Mouse (Mus musculus): ENCODE results near the gene Pla2g10.

GRCm38 (mm10) chr16:13671685-13672385 is 58.9 kb downstream of the Pla2g10 start, which contains the start of the genes Bfar and 3110001I22Rik:
- no peak for TF ChIP-seq CTCF (IDR thresholded peaks at IDR 0.05; ENCODE audit: low read depth)
- TF ChIP-seq EP300 (IDR thresholded peaks at IDR 0.05; ENCODE audit: low read depth) = peak; percentile 40; the same call in 1 of the 2 replicates

Measured in liver, postnatal 0 days (tissue).